Mouse (Mus musculus) thymus, adult 2 months (tissue): Measurements from ENCODE around the gene D17H6S53E.

Experiments
- CTCF ChIP-seq: fragments of 200-500 bp; IDR thresholded peaks from 2 replicates; pipeline ENCODE4 v1.5.1; 2012; ENCODE audit warnings: mild to moderate bottlenecking, control low read depth, low read length, moderate library complexity, borderline replicate concordance; ENCODE audit not compliant: control insufficient read depth, poor library complexity, insufficient read depth; ENCODE audit errors: extremely low read depth
- POLR2A ChIP-seq: fragments of 200-500 bp; IDR thresholded peaks from 2 replicates; pipeline ENCODE4 v1.6.1; 2012; ENCODE audit warnings: mild to moderate bottlenecking, low read length, control low read depth, moderate library complexity; ENCODE audit not compliant: control insufficient read depth, poor library complexity, insufficient read depth; ENCODE audit errors: extremely low read depth

DNA sequence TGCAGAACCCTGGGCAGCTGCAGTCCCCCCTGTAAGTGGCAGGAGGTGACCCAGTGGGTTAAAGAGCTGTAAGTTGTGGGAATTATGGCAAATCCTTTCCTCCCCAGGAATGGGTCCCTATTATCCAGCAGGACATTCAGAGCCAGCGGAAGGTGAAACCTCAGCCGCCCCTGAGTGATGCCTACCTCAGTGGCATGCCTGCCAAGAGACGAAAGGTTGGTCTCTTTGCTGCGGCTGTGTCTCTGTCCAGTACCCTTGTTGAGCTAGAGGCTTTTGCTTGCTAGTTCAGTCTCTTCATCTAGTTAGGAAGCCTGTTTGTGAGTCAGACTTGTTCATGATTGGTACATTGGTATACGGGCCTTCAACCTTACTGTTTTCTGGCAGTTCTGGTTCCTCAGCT lies 20.0 kb downstream of the D17H6S53E start:
- TF ChIP-seq CTCF = no peak
- no peak for TF ChIP-seq POLR2A
